Mouse (Mus musculus) liver, adult 2 months (tissue): ENCODE measurements around the gene Chd6. TPM values are rescaled to one million over a fixed set of nuclear protein-coding genes. Genes with fewer than 3 reads are reported as not detected.

ENCODE experiments used
- DNase-seq: peaks from one replicate; pipeline ENCODE4 v3.0.0-alpha.2; 2011; ENCODE audit warnings: low read depth, low spot score; ENCODE audit errors: extremely low read depth
- H3K27ac ChIP-seq: fragments of 200-500 bp; replicated peaks from 2 replicates; pipeline ENCODE4 v1.5.1; 2012; ENCODE audit warnings: low read depth, mild to moderate bottlenecking, control low read depth, inconsistent platforms, low read length; ENCODE audit not compliant: insufficient read depth
- H3K27me3 ChIP-seq: fragments of 200-500 bp; 2 replicates; pipeline ENCODE4 v1.6.1; 2012; ENCODE audit warnings: mild to moderate bottlenecking, moderate library complexity, low read length, inconsistent platforms; ENCODE audit not compliant: control insufficient read depth, insufficient read depth
- H3K36me3 ChIP-seq: fragments of 200-500 bp; 2 replicates; pipeline ENCODE4 v1.6.1; 2012; ENCODE audit warnings: low read length, inconsistent platforms; ENCODE audit not compliant: control insufficient read depth, insufficient read depth
- H3K4me1 ChIP-seq: fragments of 200-500 bp; 2 replicates; pipeline ENCODE4 v1.6.1; 2011; ENCODE audit warnings: low read length; ENCODE audit not compliant: control insufficient read depth, insufficient read depth
- H3K4me3 ChIP-seq: fragments of 200-500 bp; 2 replicates; pipeline ENCODE4 v1.5.1; 2011; ENCODE audit warnings: low read depth, mild to moderate bottlenecking, control low read depth, low read length, moderate library complexity; ENCODE audit not compliant: insufficient read depth
- H3K79me2 ChIP-seq: fragments of 200-500 bp; 2 replicates; pipeline ENCODE4 v1.6.1; 2012; ENCODE audit warnings: inconsistent platforms, mild to moderate bottlenecking, low read length, moderate library complexity; ENCODE audit not compliant: control insufficient read depth, insufficient read depth
- H3K9ac ChIP-seq: fragments of 200-500 bp; 2 replicates; pipeline ENCODE4 v1.6.1; 2012; ENCODE audit warnings: low read depth, mild to moderate bottlenecking, control low read depth, inconsistent platforms, low read length
- CTCF ChIP-seq: fragments of 200-500 bp; IDR thresholded peaks from 2 replicates; pipeline ENCODE4 v1.5.1; 2011; ENCODE audit warnings: low read depth, low read length, control low read depth
- POLR2A ChIP-seq: fragments of 200-500 bp; IDR thresholded peaks from 2 replicates; pipeline ENCODE4 v1.6.1; 2011; ENCODE audit warnings: low read length, control low read depth; ENCODE audit not compliant: insufficient read depth; ENCODE audit errors: extremely low read depth
- WGBS: fragments of 180-500 bp; shearing (Covaris S2); methylation state at CpG from one replicate; pipeline ENCODE4 v1.1.7; 2018; 5-methylcytosine and 5-hydroxymethylcytosine counted together
- polyA plus RNA-seq: library from polyadenylated mRNA; depleted of rRNA; stranded (reverse); fragments of >200 nt; gene quantifications from 2 replicates; pipeline ENCODE4 v1.2.3, GENCODE M21; 2012
- total RNA-seq: library from RNA; depleted of rRNA; stranded (reverse); fragments of >200 nt; gene quantifications from 2 replicates; pipeline ENCODE4 v1.2.3, GENCODE M21; 2014

Gene Chd6
- total and polyA plus RNA-seq, 2 experiments = 3.9 to 13.6 TPM

DNA sequence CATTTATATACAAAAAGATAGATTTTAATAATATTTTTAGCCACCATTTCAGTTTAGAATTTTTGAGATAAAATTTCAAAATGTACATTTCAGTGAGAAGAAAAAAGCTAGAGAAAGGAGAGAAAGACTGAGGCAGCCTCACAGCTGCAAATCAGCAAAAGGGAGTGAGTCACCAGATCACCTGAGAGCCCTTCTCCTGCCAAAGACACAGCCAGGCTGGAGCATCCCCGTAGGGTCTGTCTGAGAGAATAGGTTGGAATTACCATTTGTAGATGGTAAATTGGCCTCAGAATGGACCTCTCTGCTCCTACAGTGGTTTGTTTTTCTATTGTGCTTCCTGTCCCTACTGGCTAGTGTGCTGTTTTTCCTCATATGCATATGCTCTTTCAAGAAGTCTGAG lies 84.3 kb downstream of the Chd6 start:
- no peaks in the 10 kb centered on the region for H3K79me2 ChIP-seq
- H3K4me1 ChIP-seq = no peaks in the 10 kb centered on the region
- H3K4me3 ChIP-seq = no peak overlapping the region
- TF ChIP-seq CTCF (no peak), POLR2A (no peak)
- WGBS = 96% methylated on average over 1 of the region's 1 CpGs
- no peak for DNase-seq
- H3K27me3 ChIP-seq = no peaks in the 10 kb centered on the region
- H3K27ac ChIP-seq = no peak overlapping the region
- peaks cover 31% of the 10 kb centered on the region for H3K36me3 ChIP-seq
- H3K9ac ChIP-seq = no peak overlapping the region

DNA sequence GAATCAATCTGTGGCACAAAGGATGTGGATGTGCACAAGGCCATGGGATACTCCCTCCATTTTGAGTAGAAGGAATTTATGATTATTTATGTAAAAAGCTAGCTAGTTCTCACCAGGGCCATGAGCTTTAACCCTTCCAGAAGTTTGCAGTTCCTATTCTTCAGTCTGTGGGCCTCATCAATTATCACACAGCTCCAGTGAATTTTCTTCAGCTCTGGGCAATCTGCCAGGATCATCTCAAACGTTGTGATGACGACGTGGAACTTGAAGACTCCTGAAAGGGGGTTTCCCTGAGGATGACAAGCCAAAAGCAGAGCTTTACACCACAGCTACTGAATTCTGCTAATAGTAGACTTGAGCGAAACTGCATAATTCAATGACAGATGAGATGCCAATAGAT lies 91.0 kb downstream of the Chd6 start:
- Histone ChIP-seq H3K9ac (no peak overlapping the region), H3K36me3 (peaks cover 57% of the 10 kb centered on the region), H3K27me3 (no peaks in the 10 kb centered on the region), H3K4me1 (no peaks in the 10 kb centered on the region), H3K4me3 (no peak overlapping the region), H3K79me2 (no peaks in the 10 kb centered on the region), H3K27ac (no peak overlapping the region)
- 75% methylated on average over 4 of the region's 4 CpGs for WGBS
- TF ChIP-seq CTCF = no peak
- TF ChIP-seq POLR2A = no peak
- DNase-seq = no peak

DNA sequence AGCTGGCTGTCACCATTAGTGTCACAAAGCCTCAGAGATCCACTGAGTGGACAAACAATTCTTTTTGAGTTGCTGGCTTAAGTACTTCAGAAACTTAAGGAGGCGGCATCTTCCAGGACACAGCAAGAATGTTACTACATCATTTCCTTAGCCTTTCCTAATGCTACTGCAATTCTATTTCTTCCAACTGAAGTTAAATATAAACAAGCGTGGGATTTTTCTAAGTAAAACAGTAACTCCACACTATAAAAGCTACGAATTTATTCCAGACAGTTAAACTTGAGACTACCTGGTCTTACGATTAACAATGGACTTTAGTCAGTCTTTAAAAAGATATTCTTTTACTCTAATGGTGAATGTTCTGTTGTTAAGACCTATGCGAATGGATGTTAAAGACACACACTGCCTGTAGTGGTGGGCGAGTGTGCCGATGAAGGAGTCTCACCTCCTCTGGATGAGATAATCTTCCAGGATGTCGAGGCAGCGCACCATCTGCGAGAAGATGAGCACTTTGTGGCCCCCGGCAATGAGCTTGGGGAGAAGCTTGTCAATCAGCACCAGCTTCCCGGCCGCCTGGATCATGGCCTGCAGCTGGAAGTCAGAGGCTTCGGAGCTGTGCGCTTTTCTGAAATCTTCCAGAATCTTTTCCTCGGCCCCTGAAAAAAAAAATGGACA lies 96.2 kb downstream of the Chd6 start:
- Histone ChIP-seq H3K79me2 (no peaks in the 10 kb centered on the region), H3K4me1 (no peaks in the 10 kb centered on the region), H3K9ac (no peak overlapping the region), H3K36me3 (peaks cover 70% of the 10 kb centered on the region), H3K27me3 (no peaks in the 10 kb centered on the region), H3K27ac (no peak overlapping the region), H3K4me3 (no peak overlapping the region)
- 94% methylated on average over 16 of the region's 16 CpGs for WGBS
- no peak for DNase-seq
- no peak for TF ChIP-seq POLR2A
- no peak for TF ChIP-seq CTCF

DNA sequence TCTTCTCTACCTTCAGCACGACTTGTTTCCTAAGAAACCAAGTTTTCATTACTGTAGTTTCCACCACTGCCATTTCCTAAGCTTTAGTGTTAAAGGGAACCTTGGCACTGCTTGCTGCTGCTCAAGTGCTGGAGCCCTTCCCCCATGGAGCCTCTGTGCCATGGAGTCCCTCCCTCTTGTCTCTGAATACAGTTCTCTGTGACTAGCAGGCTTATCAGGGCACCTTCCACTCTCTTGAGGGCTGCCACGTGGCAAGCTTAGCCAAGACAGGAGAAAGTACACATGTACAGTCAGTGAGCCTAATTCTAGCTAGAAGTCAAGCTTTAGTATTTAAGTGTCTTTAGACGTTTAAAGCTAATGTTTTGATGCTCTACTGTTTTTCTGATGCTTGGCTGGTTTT lies 104.5 kb downstream of the Chd6 start:
- TF ChIP-seq POLR2A (no peak), CTCF (no peak)
- Histone ChIP-seq H3K4me1 (no peaks in the 10 kb centered on the region), H3K27me3 (no peaks in the 10 kb centered on the region), H3K4me3 (no peak overlapping the region), H3K27ac (no peak overlapping the region), H3K79me2 (no peaks in the 10 kb centered on the region), H3K36me3 (peaks cover 26% of the 10 kb centered on the region), H3K9ac (no peak overlapping the region)
- WGBS = 79% methylated on average over 3 of the region's 3 CpGs
- DNase-seq = no peak

DNA sequence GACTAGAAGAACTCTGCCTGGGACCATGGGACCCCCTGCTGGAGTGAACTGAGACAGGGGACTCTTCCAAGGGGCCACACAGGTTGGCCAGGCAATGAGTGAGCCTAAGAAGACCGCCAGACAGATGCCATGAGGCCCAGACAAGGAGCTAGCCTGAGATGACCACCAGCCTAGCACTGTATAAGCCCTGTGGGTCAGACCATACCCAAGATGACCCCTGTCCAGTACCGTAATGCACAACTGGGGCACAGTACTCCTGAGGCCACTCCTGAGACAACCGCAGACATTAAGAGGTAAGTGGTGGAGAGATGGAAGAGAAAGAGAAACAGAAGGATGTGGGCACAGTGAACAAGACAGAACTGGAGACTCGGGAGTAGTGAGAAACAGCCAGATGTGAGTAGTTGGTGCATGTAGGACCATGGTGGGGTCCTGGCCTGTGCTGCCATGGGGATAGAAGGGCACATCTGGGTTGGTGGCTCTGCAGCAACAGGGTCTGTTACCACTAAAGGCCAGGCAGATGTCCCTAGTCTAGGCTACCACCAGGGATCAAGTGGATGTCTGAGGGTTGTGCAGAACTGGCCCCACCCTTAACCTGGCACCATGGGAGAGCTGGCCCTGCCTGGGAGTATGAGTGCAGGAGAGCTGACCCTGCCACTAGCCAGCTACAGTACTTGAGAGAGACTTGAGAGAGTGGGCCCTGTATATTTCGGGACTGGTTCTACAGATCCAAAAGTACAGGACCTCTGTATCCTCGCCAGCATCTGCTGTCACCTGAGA lies 111.7 kb downstream of the Chd6 start:
- no peaks in the 10 kb centered on the region for H3K27me3 ChIP-seq
- H3K9ac ChIP-seq = no peak overlapping the region
- no peaks in the 10 kb centered on the region for H3K4me1 ChIP-seq
- DNase-seq = no peak
- 96% methylated on average over 6 of the region's 6 CpGs for WGBS
- TF ChIP-seq POLR2A (no peak), CTCF (no peak)
- H3K27ac ChIP-seq = no peak overlapping the region
- H3K4me3 ChIP-seq = no peak overlapping the region
- no peaks in the 10 kb centered on the region for H3K79me2 ChIP-seq
- peaks cover 2% of the 10 kb centered on the region; the same call in 1 of the 2 replicates for H3K36me3 ChIP-seq

DNA sequence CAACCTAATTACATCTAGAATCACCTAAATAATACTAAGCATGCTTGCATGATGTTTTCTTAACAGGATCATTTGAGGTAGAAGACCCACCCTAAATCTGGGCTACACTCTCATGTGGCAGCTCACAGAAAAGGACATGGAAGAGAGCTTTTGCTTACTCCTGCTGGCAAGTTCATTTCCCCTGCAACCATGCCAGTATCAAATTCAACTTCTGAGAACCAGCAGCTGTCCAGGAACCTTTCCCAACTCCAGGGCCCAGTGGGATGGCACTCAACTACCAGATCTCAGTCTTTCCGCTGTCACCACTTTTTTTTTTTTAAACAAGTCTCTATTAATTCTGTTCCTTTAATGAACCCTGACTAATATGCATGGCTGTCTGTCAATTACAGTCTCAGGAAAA lies 114.7 kb downstream of the Chd6 start:
- TF ChIP-seq POLR2A (no peak), CTCF (no peak)
- no peak for DNase-seq
- H3K4me3 ChIP-seq = no peak overlapping the region
- no peak overlapping the region for H3K27ac ChIP-seq
- WGBS = 94% methylated on average over 1 of the region's 1 CpGs
- peaks cover 15% of the 10 kb centered on the region for H3K36me3 ChIP-seq
- H3K9ac ChIP-seq = no peak overlapping the region
- H3K27me3 ChIP-seq = no peaks in the 10 kb centered on the region
- H3K4me1 ChIP-seq = no peaks in the 10 kb centered on the region
- H3K79me2 ChIP-seq = no peaks in the 10 kb centered on the region
